Mouse (Mus musculus): ENCODE data around the gene Hypk. TPM values are rescaled to one million over a fixed set of nuclear protein-coding genes. Genes with fewer than 3 reads are reported as not detected.

The Hypk gene
- total and polyA plus RNA-seq, 3 experiments: 17.6 to 79.7 TPM; not detected in 1

- Histone ChIP-seq H3K9ac (ENCODE audit: control insufficient read depth, low read depth, low read length, poor library complexity, severe bottlenecking) (peak overlapping the region; percentile 87), H3K27ac (ENCODE audit: control insufficient read depth, low read depth, low read length) (no peak overlapping the region), H3K79me2 (ENCODE audit: control insufficient read depth, insufficient read depth, low read length, poor library complexity) (peaks cover 55% of the 10 kb centered on the region), H3K9me3 (replicated peaks; ENCODE audit: insufficient read depth, low read length) (no peaks in the 10 kb centered on the region), H3K27me3 (ENCODE audit: control insufficient read depth in 1 of 2, insufficient read depth in 2 of 2, low read length in 2 of 2) (no peaks in the 10 kb centered on the region), H3K4me1 (ENCODE audit: control insufficient read depth in 1 of 2, insufficient read depth in 2 of 2, low read length in 2 of 2) (peaks cover 0 to 7% of the 10 kb centered on the region in 2 experiments), H3K4me3 (ENCODE audit: control insufficient read depth in 1 of 2, insufficient read depth in 1 of 2, low read depth in 2 of 2, low read length in 2 of 2) (peak overlapping the region; percentile 27 to 100; a peak in 3 of 4 replicates), H3K36me3 (ENCODE audit: control insufficient read depth in 1 of 2, insufficient read depth in 2 of 2, low read length in 2 of 2) (peaks cover 11 to 33% of the 10 kb centered on the region in 2 experiments)
- TF ChIP-seq SIN3A (IDR thresholded peaks at IDR 0.05; ENCODE audit: low read length) (no peak), CHD1 (IDR thresholded peaks at IDR 0.05; ENCODE audit: low read depth, low read length) (0 out of 2 replicates have a peak, but pooled peaks have one; percentile 36), UBTF (IDR thresholded peaks at IDR 0.05; ENCODE audit: borderline replicate concordance, insufficient read depth, low read depth, low read length) (no peak), USF1 (IDR thresholded peaks at IDR 0.05; ENCODE audit: low read depth, low read length) (no peak), HCFC1 (IDR thresholded peaks at IDR 0.05; ENCODE audit: low read depth, low read length) (0 out of 2 replicates have a peak, but pooled peaks have one; percentile 35), ZNF384 (IDR thresholded peaks at IDR 0.05; ENCODE audit: low read depth, low read length) (no peak)
- DNase-seq (ENCODE audit: low read depth, low spot score): no peak
These were observed 37.5 kb upstream of the Hypk start for GRCm38 (mm10) chr2:121415591-121415990.

- Histone ChIP-seq H3K27me3 (ENCODE audit: control insufficient read depth in 1 of 2, insufficient read depth in 2 of 2, low read length in 2 of 2) (no peaks in the 10 kb centered on the region), H3K9me3 (replicated peaks; ENCODE audit: insufficient read depth, low read length) (no peaks in the 10 kb centered on the region), H3K27ac (ENCODE audit: control insufficient read depth, low read depth, low read length) (no peak overlapping the region), H3K4me3 (ENCODE audit: control insufficient read depth in 1 of 2, insufficient read depth in 1 of 2, low read depth in 2 of 2, low read length in 2 of 2) (no peak overlapping the region; a peak in 1 of 4 replicates), H3K36me3 (ENCODE audit: control insufficient read depth in 1 of 2, insufficient read depth in 2 of 2, low read length in 2 of 2) (peaks cover 14 to 33% of the 10 kb centered on the region in 2 experiments), H3K4me1 (ENCODE audit: control insufficient read depth in 1 of 2, insufficient read depth in 2 of 2, low read length in 2 of 2) (peaks cover 0 to 7% of the 10 kb centered on the region in 2 experiments), H3K9ac (ENCODE audit: control insufficient read depth, low read depth, low read length, poor library complexity, severe bottlenecking) (peak overlapping the region; percentile 13; the same call in 1 of the 2 replicates), H3K79me2 (ENCODE audit: control insufficient read depth, insufficient read depth, low read length, poor library complexity) (peaks cover 56% of the 10 kb centered on the region)
- no peak for TF ChIP-seq MAFK (IDR thresholded peaks at IDR 0.05; ENCODE audit: borderline replicate concordance, low read depth, low read length)
- TF ChIP-seq E2F4 (IDR thresholded peaks at IDR 0.05; ENCODE audit: borderline replicate concordance, low read depth, low read length): no peak
- TF ChIP-seq JUND (IDR thresholded peaks at IDR 0.05; ENCODE audit: low read depth, low read length): no peak
- no peak for TF ChIP-seq NRF1 (IDR thresholded peaks at IDR 0.05; ENCODE audit: insufficient read depth, low read depth, low read length, poor library complexity, severe bottlenecking)
- TF ChIP-seq SMC3 (IDR thresholded peaks at IDR 0.05; ENCODE audit: low read depth, low read length): no peak
- no peak for TF ChIP-seq GABPA (IDR thresholded peaks at IDR 0.05; ENCODE audit: low read depth, low read length)
- no peak for TF ChIP-seq TCF12 (IDR thresholded peaks at IDR 0.05; ENCODE audit: low read depth, low read length)
- no peak for TF ChIP-seq ETS1 (IDR thresholded peaks at IDR 0.05; ENCODE audit: low read depth, low read length)
- no peak for TF ChIP-seq ZNF384 (IDR thresholded peaks at IDR 0.05; ENCODE audit: low read depth, low read length)
- TF ChIP-seq TBP (IDR thresholded peaks at IDR 0.05; ENCODE audit: low read depth, low read length): no peak
- TF ChIP-seq BHLHE40 (IDR thresholded peaks at IDR 0.05; ENCODE audit: borderline replicate concordance, low read depth, low read length): no peak
- no peak for TF ChIP-seq RCOR1 (IDR thresholded peaks at IDR 0.05; ENCODE audit: low read depth, low read length)
- TF ChIP-seq MAZ (IDR thresholded peaks at IDR 0.05; ENCODE audit: low read depth, low read length): no peak
- no peak for TF ChIP-seq EP300 (IDR thresholded peaks at IDR 0.05; ENCODE audit: low read depth in 1 of 2, low read length in 2 of 2)
- TF ChIP-seq TAL1 (IDR thresholded peaks at IDR 0.05; ENCODE audit: low read length): no peak
- DNase-seq (ENCODE audit: low read depth, low spot score): no peak
These were observed 36.7 kb upstream of the Hypk start for GRCm38 (mm10) chr2:121416356-121416755.
